Mouse (Mus musculus) CH12.LX (cell line): Measurements from ENCODE around the gene Grip1.

Experiments
- CHD1 ChIP-seq: IDR thresholded peaks from 2 replicates; pipeline ENCODE4 v1.6.1; 2012; ENCODE audit warnings: low read depth, low read length, improper control_type of control experiment, inconsistent platforms
- CHD2 ChIP-seq: IDR thresholded peaks from 2 replicates; pipeline ENCODE4 v1.6.1; 2011; ENCODE audit warnings: low read length, improper control_type of control experiment
- CTCF ChIP-seq, 2 experiments: IDR thresholded peaks in 1 of 2; conservative IDR thresholded peaks in 1 of 2; 2 replicates each; pipeline ENCODE4 v1.5.1; 2011 to 2012; ENCODE audit warnings: low read depth in 2 of 2, low read length in 2 of 2, improper control_type of control experiment in 1 of 2, inconsistent platforms in 1 of 2, mild to moderate bottlenecking in 1 of 2, moderate library complexity in 1 of 2
- E2F4 ChIP-seq: IDR thresholded peaks from 2 replicates; pipeline ENCODE4 v1.6.1; 2011; ENCODE audit warnings: low read depth, low read length, improper control_type of control experiment; ENCODE audit not compliant: insufficient replicate concordance
- ELF1 ChIP-seq: IDR thresholded peaks from 2 replicates; pipeline ENCODE4 v1.6.1; 2014; ENCODE audit warnings: low read depth, mild to moderate bottlenecking, inconsistent platforms, low read length, improper control_type of control experiment
- EP300 ChIP-seq: IDR thresholded peaks from 2 replicates; pipeline ENCODE4 v1.6.1; 2011; ENCODE audit warnings: low read length, improper control_type of control experiment
- GABPA ChIP-seq: IDR thresholded peaks from 2 replicates; pipeline ENCODE4 v1.6.1; 2012; ENCODE audit warnings: low read depth, low read length, improper control_type of control experiment, inconsistent platforms; ENCODE audit not compliant: insufficient replicate concordance
- JUN ChIP-seq: IDR thresholded peaks from 2 replicates; pipeline ENCODE4 v1.6.1; 2011; ENCODE audit warnings: low read depth, mild to moderate bottlenecking, low read length, improper control_type of control experiment, moderate library complexity; ENCODE audit not compliant: insufficient read depth
- MXI1 ChIP-seq: IDR thresholded peaks from 2 replicates; pipeline ENCODE4 v1.6.1; 2011; ENCODE audit warnings: mild to moderate bottlenecking, low read depth, low read length, improper control_type of control experiment
- ZC3H11A ChIP-seq: IDR thresholded peaks from 2 replicates; pipeline ENCODE4 v1.6.1; 2012; ENCODE audit warnings: low read depth, mild to moderate bottlenecking, inconsistent platforms, low read length, improper control_type of control experiment

DNA sequence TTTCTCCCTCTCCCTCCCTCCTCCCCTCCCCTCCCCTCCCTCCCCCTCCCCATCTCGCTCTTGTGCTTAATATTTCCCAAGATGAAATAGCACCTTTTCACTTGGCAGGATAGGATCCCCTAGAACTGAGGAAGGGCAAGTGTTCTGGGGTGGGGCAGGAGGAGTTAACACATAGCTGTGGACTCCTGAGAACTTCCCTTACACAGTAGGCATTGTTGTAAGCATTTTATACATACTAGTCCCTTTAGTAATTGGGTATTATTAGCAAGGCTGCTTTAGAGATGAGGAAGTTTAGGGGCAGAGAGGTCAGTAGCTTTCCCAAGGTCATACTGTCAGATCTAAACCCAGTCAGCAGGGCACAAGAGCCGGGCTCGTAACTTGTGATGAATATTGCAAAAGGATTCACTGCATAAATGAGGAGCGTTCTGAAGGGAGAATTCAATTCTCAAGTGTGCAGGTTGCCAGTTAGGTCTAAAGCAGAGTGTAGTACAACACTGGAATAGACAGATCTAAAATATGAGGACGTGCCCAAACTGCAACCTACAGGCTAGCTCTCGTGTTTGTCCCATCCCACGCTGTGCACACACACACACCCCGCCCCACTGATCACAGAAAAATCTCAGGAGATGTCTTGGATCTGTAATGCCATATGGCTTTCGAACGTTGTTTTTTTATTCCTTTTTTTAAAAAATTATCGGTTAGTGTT lies 392.2 kb downstream of the Grip1 start:
- TF ChIP-seq EP300 (no peak), CHD1 (no peak), ZC3H11A (no peak), MXI1 (no peak), GABPA (no peak), JUN (no peak), CHD2 (no peak), CTCF (conservative IDR thresholded peaks at IDR 0.05 in 1 of 2, IDR thresholded peaks at IDR 0.05 in 1 of 2; ENCODE audit: low read depth in 2 of 2, low read length in 2 of 2) (no peak), ELF1 (no peak), E2F4 (no peak)
